Mouse (Mus musculus) heart, embryonic 14.5 days (tissue): ENCODE results near the gene Diras1. TPM values are rescaled to one million over a fixed set of nuclear protein-coding genes. Genes with fewer than 3 reads are reported as not detected.

Experiments
- ATAC-seq: fragments of 200-750 bp; cut with Nextera tagmentation; 2 replicates; pipeline ENCODE4 v1.8.0; 2017; ENCODE audit warnings: low read depth, moderate TSS enrichment; ENCODE audit not compliant: insufficient number of reproducible peaks, insufficient read depth, low FRiP score
- H3K27ac ChIP-seq, 2 experiments: fragments of 200-500 bp in 1 of 2; fragments of 300-500 bp in 1 of 2; sonication (generic) in 1 of 2; replicated peaks in 1 of 2; 2 replicates each; pipeline ENCODE4 v1.5.1; 2012 to 2014; ENCODE audit warnings: low read depth in 2 of 2, low read length in 2 of 2, control low read depth in 1 of 2, mild to moderate bottlenecking in 1 of 2, mixed read lengths in 1 of 2; ENCODE audit not compliant: control insufficient read depth in 1 of 2, insufficient read depth in 1 of 2
- H3K27me3 ChIP-seq: fragments of 300-500 bp; sonication (generic); 2 replicates; pipeline ENCODE4 v1.6.1; 2014; ENCODE audit warnings: mild to moderate bottlenecking, low read length, control low read depth; ENCODE audit not compliant: control insufficient read depth, insufficient read depth
- H3K36me3 ChIP-seq: fragments of 300-500 bp; sonication (generic); 2 replicates; pipeline ENCODE4 v1.6.1; 2014; ENCODE audit warnings: mild to moderate bottlenecking, control low read depth, low read length, mixed read lengths; ENCODE audit not compliant: control insufficient read depth, insufficient read depth
- H3K4me1 ChIP-seq, 2 experiments: fragments of 200-500 bp in 1 of 2; fragments of 300-500 bp in 1 of 2; sonication (generic) in 1 of 2; 2 replicates each; pipeline ENCODE4 v1.6.1; 2012 to 2014; ENCODE audit warnings: low read length in 2 of 2, control low read depth in 1 of 2, mixed read lengths in 1 of 2; ENCODE audit not compliant: control insufficient read depth in 2 of 2, insufficient read depth in 2 of 2
- H3K4me2 ChIP-seq: fragments of 300-500 bp; sonication (generic); 2 replicates; pipeline ENCODE4 v1.6.1; 2014; ENCODE audit warnings: mild to moderate bottlenecking, low read length
- H3K4me3 ChIP-seq, 2 experiments: fragments of 200-500 bp in 1 of 2; fragments of 300-500 bp in 1 of 2; sonication (generic) in 1 of 2; 2 replicates each; pipeline ENCODE4 v1.5.1; 2012 to 2014; ENCODE audit warnings: low read length in 2 of 2, mild to moderate bottlenecking in 2 of 2, control low read depth in 1 of 2, low read depth in 1 of 2, moderate library complexity in 1 of 2; ENCODE audit not compliant: control insufficient read depth in 1 of 2, insufficient read depth in 1 of 2
- H3K9ac ChIP-seq: fragments of 300-500 bp; sonication (generic); 2 replicates; pipeline ENCODE4 v1.6.1; 2014; ENCODE audit warnings: mild to moderate bottlenecking, low read length
- H3K9me3 ChIP-seq: fragments of 300-500 bp; sonication (generic); 2 replicates; pipeline ENCODE4 v1.6.1; 2016; ENCODE audit warnings: low read length, control low read depth; ENCODE audit not compliant: control insufficient read depth
- WGBS: fragments of 180-500 bp; shearing (Covaris S2); extraction: QIAGEN DNeasy Blood & Tissue Kit; methylation state at CpG from one replicate; pipeline ENCODE4 v1.1.7; 2014; 5-methylcytosine and 5-hydroxymethylcytosine counted together
- polyA plus RNA-seq: library from polyadenylated mRNA; unstranded; fragments of >200 nt; fragmentation: Nextera tagmentation; extraction: Ambion mirVana; gene quantifications from 2 replicates; pipeline ENCODE4 v1.2.1, GENCODE M21; 2014

Diras1 gene
- polyA plus RNA-seq, 1 experiment from 2014 or later, result not detected

DNA sequence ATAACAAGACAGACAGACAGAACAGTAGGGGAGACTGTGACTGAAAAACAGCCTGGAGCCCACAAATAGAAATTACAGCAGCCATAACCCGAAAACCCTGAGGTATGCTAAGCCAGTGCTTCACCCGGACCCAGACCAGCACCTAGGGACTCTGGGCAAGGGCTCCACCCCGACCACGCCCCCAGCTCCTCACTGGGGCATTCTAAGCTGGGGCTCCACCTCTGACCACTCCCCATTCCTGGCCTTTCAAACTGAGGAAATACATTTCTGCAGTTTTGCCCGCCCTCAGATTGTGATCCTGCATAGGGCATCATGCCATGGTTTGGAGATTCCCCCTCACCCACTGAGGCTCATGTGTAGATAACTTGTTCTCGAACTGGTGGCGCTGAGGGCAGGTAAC is 18.2 kb downstream of the Diras1 start:
- no peak overlapping the region for H3K27ac ChIP-seq
- no peaks in the 10 kb centered on the region for H3K9me3 ChIP-seq
- H3K4me2 ChIP-seq, result no peak overlapping the region
- 31% methylated on average over 7 of the region's 7 CpGs for WGBS
- no peak overlapping the region for H3K4me3 ChIP-seq
- ATAC-seq, result no peak
- H3K27me3 ChIP-seq, result no peaks in the 10 kb centered on the region
- no peak overlapping the region for H3K9ac ChIP-seq
- H3K36me3 ChIP-seq, result no peaks in the 10 kb centered on the region
- H3K4me1 ChIP-seq, result no peaks in the 10 kb centered on the region

DNA sequence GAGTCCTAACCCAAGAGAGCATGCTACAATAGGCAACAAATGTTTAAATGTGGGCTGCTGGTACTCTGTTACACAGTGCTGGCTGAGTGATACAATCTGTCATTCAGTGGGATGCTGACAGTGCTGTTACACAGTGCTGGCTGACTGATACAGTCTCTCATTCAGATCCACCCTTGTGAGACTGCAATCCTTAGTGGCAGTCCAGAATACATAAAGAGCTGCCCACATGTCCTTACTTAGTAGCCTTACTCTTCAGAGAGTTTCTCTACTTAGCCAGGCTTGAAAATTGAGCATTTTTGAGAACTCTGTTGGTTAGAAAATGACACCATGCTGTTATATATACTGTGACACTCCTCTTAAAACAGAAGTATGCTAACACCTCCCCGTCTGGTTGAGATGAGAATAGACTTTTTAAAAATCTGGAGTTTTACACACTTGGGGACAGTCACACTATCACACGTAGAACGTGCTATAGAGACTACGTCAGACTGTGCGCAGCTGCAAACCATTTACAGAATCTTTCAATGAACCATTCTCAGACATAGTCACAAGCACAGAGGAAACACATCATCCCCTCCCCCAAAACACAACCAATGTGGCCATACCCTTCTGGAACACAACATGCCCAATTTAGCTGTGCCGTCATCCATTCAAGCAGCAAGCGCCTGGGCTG is 19.3 kb downstream of the Diras1 start:
- no peak overlapping the region for H3K9ac ChIP-seq
- H3K4me3 ChIP-seq, result no peak overlapping the region
- H3K4me2 ChIP-seq, result no peak overlapping the region
- H3K36me3 ChIP-seq, result no peaks in the 10 kb centered on the region
- no peaks in the 10 kb centered on the region for H3K27me3 ChIP-seq
- peaks cover 3 to 4% of the 10 kb centered on the region in 2 experiments for H3K4me1 ChIP-seq
- no peak overlapping the region for H3K27ac ChIP-seq
- 86% methylated on average over 7 of the region's 7 CpGs for WGBS
- H3K9me3 ChIP-seq, result no peaks in the 10 kb centered on the region
- ATAC-seq, result no peak

DNA sequence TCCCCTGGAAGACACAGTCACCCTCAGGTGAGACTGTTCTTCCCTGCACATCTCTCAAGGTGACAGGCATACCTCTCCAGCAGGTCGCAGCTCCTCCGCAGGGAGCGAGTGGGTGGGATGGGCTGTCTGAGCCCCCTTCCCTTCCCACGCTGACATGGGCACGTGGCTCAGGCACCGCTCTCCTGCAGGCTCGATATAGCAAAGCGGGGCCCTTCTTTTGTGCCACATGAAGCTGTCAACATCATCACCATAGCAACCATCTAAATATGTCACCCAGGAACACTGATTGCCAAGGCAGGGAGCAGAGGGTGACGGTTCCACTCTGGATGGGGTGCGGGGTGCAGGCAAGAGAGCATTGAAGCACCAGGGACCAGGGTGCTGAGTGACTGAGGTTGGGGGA is 24.3 kb downstream of the Diras1 start:
- H3K9me3 ChIP-seq, result no peaks in the 10 kb centered on the region
- 0 out of 2 replicates have a peak overlapping the region, but pooled peaks have one; percentile 16 for H3K9ac ChIP-seq
- H3K27ac ChIP-seq, result no peak overlapping the region
- no peaks in the 10 kb centered on the region for H3K36me3 ChIP-seq
- H3K4me3 ChIP-seq, result no peak overlapping the region
- peaks cover 7 to 10% of the 10 kb centered on the region in 2 experiments for H3K4me1 ChIP-seq
- no peak overlapping the region for H3K4me2 ChIP-seq
- no peak for ATAC-seq
- H3K27me3 ChIP-seq, result peaks cover 19% of the 10 kb centered on the region
- 41% methylated on average over 10 of the region's 10 CpGs for WGBS

DNA sequence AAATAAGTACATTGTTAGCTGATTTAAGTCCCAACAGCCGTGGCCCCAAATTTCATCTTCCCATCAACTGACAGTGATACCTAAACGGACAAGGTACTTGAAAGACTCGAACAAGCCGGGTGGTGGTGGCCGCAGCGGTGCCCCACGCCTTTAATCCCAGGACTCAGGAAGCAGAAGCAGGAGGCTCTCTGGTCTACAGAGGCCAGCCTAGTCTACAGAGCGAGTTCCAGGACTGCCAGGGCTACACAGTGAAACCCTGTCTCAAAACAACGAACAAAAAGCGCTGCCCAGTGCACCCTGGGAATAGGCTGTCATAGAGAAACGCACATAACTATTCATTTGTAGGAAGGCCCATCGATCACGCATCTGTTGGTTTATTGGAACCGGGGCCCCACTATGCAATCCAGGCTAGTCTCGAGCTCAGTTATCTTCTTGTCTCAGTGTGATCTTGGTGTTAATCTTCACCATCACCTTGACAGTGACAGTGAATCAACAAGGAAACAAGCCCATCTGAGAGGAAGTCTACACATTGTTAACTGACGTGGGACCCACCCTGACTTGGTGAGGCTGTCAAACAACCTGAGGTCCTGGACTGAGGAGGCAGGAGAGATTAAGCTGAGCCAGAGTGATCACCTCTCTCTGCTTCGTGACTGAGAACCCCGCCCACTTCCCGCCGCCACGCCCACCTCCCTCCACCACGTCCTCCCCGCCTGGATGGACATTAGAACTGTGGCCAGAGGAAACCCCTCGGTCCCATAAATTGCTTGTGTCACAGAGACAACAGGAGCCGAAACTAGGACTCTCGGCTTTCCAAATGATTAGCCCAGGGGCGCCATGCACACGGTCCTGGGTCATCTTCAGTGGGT is 25.0 kb downstream of the Diras1 start:
- Histone ChIP-seq H3K4me2 (0 out of 2 replicates have a peak overlapping the region, but pooled peaks have one; percentile 12), H3K4me3 (no peak overlapping the region), H3K27ac (no peak overlapping the region), H3K9me3 (no peaks in the 10 kb centered on the region), H3K27me3 (peaks cover 19% of the 10 kb centered on the region), H3K9ac (no peak overlapping the region), H3K36me3 (no peaks in the 10 kb centered on the region), H3K4me1 (peaks cover 7 to 10% of the 10 kb centered on the region in 2 experiments)
- WGBS, result 48% methylated on average over 28 of the region's 28 CpGs
- no peak for ATAC-seq

DNA sequence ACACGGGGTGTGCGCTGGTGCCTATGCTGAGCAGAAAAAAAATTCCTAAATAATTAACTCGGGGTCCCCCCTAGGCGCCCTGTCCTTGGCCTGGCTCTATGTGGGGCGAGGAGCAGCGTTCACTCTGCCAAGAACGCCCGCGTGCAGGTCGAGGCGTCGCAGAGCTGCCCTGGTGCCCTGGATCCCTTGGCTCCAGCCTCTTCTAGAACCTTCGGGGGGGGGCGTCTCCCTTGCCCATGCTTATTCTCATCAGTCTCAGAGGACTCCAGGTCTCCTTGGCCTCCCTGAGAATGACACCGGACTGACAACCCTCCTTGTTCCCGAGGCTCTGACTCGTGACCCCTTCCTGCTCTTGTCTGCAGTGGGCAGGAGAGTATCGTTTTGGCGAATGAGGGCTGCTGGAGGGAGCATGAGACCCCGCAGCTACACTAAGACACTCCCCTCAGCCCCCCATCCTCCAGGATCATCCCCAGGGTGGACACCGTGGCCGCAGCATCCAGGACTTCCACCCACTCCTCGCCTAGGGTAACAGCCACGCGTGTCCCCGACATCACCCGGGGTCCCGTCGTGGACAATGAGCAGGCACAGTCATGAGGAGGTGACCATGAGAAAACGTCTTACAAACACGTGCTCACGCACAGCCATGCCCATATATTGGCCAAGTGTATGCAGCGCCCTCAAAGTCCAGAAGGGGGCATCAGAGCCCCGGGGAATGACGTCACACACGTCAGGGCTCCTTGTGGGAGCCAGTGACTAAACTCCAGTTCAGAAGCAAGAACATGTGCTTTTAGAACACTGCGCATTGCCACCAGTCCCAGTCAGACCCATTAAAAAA is 25.9 kb downstream of the Diras1 start:
- Histone ChIP-seq H3K27ac (no peak overlapping the region), H3K36me3 (no peaks in the 10 kb centered on the region), H3K4me2 (peak overlapping the region; percentile 12; the same call in 1 of the 2 replicates), H3K9ac (no peak overlapping the region), H3K9me3 (no peaks in the 10 kb centered on the region), H3K4me1 (peaks cover 9 to 10% of the 10 kb centered on the region in 2 experiments), H3K4me3 (no peak overlapping the region), H3K27me3 (peaks cover 19% of the 10 kb centered on the region)
- 29% methylated on average over 37 of the region's 37 CpGs for WGBS
- ATAC-seq, result no peak

DNA sequence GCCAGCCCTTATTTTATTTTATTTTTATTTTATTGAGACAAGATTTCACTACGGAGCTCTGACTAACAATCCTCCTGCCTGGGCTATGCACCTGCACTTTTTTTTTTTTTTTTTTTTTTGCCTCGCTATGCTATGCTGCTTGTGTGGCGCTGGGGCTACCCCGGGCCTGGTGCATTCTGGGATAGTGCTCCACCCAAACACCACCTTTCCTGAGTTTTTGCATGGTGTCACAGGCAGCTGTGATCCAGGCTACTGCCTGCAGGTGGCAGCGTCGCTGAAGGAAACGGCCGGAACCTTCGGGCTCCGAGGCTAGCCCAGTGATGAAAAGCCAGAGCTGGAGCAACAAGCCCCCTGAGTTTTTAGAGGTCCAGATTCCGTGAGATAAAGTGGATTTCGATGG is 26.7 kb downstream of the Diras1 start:
- no peak overlapping the region for H3K9ac ChIP-seq
- ATAC-seq, result no peak
- no peak overlapping the region for H3K4me3 ChIP-seq
- no peak overlapping the region for H3K27ac ChIP-seq
- peaks cover 9 to 10% of the 10 kb centered on the region in 2 experiments for H3K4me1 ChIP-seq
- no peak overlapping the region for H3K4me2 ChIP-seq
- no peaks in the 10 kb centered on the region for H3K9me3 ChIP-seq
- H3K27me3 ChIP-seq, result peaks cover 19% of the 10 kb centered on the region
- no peaks in the 10 kb centered on the region for H3K36me3 ChIP-seq
- 9% methylated on average over 12 of the region's 12 CpGs for WGBS

DNA sequence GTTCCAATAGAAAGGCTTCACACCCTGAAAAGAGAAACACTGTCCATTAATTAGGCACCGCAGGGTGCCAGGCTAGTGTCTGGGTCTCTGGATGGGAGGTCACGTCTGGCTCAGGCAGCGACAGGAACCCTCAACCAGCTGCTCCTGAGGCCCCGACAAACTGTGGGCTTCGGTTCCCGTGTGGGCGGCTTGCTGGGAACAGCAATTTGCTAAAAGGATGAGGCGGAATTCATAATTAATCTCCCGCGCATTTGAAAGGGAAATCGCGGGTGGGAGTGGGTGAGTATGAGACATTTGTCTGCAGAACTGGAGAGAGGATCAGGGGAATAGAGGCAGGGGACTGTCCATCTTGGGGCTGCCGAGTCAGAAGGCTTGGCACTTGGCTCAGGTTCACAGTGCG is 27.4 kb downstream of the Diras1 start:
- H3K9ac ChIP-seq, result no peak overlapping the region
- H3K4me3 ChIP-seq, result no peak overlapping the region
- WGBS, result 39% methylated on average over 14 of the region's 14 CpGs
- no peak overlapping the region for H3K4me2 ChIP-seq
- H3K27ac ChIP-seq, result no peak overlapping the region
- H3K9me3 ChIP-seq, result no peaks in the 10 kb centered on the region
- H3K27me3 ChIP-seq, result peaks cover 19% of the 10 kb centered on the region
- no peaks in the 10 kb centered on the region for H3K36me3 ChIP-seq
- peaks cover 9 to 10% of the 10 kb centered on the region in 2 experiments for H3K4me1 ChIP-seq
- ATAC-seq, result no peak
